Mouse (Mus musculus) megakaryocyte, embryonic 14.5 days (primary cell): ENCODE results near the gene Ccnc. TPM values are rescaled to one million over a fixed set of nuclear protein-coding genes. Genes with fewer than 3 reads are reported as not detected.

Source experiments
- H3K27me3 ChIP-seq: replicated peaks from 2 replicates; pipeline ENCODE3; 2012; ENCODE audit warnings: inconsistent platforms
- H3K36me3 ChIP-seq: replicated peaks from 2 replicates; pipeline ENCODE3; 2012; ENCODE audit warnings: low read length, inconsistent platforms, mixed read lengths
- H3K4me1 ChIP-seq: 2 replicates; pipeline ENCODE4 v1.6.1; 2012; ENCODE audit warnings: inconsistent platforms
- H3K4me3 ChIP-seq: replicated peaks from 2 replicates; pipeline ENCODE3; 2012; ENCODE audit warnings: moderate library complexity, mild to moderate bottlenecking, inconsistent platforms
- H3K9me3 ChIP-seq: 2 replicates; pipeline ENCODE4 v1.6.1; 2012; ENCODE audit warnings: inconsistent platforms
- FLI1 ChIP-seq: IDR thresholded peaks from 2 replicates; pipeline ENCODE4 v1.6.1; 2012; ENCODE audit warnings: low read length, inconsistent platforms, mixed read lengths
- GATA1 ChIP-seq: IDR thresholded peaks from 3 replicates; pipeline ENCODE4 v1.6.1; 2012; ENCODE audit warnings: mixed read lengths, low read length, inconsistent platforms, borderline replicate concordance
- polyA plus RNA-seq: library from polyadenylated mRNA; stranded (reverse); fragments of >175 nt; gene quantifications from 2 replicates; pipeline ENCODE4 v1.2.3, GENCODE M21; 2012; ENCODE audit warnings: low replicate concordance; ENCODE audit not compliant: insufficient read depth

Gene Ccnc
- polyA plus RNA-seq, 1 experiment = 1.8 TPM

GRCm38 (mm10) chr4:21686416-21686815 is 41.1 kb upstream of the Ccnc start:
- Histone ChIP-seq H3K4me1 (peaks cover 18% of the 10 kb centered on the region), H3K27me3 (peaks cover 95% of the 10 kb centered on the region), H3K4me3 (no peak overlapping the region), H3K36me3 (no peaks in the 10 kb centered on the region), H3K9me3 (peaks cover 8% of the 10 kb centered on the region; the same call in 1 of the 2 replicates)
- TF ChIP-seq FLI1 (no peak), GATA1 (no peak)

DNA sequence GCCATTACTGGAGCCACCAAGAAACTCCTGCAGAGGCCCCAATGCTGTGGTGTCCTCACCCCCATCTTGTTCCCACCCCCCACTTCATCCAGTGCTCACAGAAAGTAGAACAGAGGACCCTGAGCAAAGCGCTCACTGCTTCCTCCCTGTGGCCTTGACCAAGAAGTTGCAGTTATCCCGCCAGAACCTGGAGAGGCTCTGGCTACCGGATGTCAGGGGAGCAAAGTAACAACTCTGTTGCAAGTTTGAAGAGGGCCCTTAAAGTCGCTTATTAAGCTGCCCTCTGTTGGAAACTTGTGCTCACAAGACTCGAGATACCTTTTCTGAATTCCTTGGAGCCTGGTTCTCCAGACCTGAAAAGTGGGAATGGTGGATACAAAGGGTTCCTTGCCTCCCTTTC is 40.6 kb upstream of the Ccnc start:
- Histone ChIP-seq H3K4me3 (no peak overlapping the region), H3K36me3 (no peaks in the 10 kb centered on the region), H3K4me1 (peaks cover 18% of the 10 kb centered on the region), H3K9me3 (peaks cover 8% of the 10 kb centered on the region; the same call in 1 of the 2 replicates), H3K27me3 (peaks cover 98% of the 10 kb centered on the region)
- no peak for TF ChIP-seq GATA1

DNA sequence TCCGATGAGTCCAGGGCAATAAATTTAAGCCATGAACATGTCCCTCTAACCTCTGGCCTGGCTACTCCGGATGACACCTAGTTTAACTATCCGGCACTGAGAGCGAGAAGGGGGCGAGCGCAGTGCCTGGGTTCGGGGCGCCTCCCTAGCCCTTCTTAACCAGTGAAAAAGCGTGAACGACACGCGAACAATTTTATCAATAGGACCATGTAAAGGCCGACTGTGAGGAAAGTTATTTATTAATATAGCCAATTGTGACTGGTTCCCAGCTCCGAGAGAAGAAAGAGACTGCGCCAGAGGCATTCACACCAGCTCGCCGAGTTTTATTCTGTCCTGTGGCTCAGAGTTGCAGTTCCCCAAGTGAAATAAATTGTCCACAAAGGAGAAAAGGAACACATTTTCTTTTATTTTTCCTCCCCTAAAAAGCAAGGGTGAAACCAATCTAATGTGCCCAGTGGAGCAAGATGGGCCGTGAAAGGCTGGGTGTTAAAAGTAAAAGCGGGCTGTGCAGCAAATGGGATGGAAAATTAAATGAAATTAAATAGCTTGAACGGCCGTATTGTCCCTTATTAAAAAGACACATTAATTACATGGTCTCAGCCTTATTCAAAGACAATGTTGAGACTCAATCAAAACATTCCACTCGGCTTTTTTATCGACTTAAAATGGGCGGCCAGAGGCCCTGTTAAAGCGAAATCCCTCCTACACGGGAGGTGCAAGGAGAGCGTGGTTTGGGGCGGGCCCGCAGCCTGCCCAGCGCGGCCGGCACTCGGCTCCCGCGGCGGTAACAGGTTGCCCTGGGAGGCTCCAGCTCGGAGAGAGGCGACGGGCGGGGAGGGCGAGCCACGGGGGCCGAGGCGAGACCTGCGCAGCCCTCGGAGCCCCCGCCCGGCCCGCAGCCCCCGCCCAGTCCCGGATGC is 39.5 kb upstream of the Ccnc start:
- peak overlapping the region; percentile 86 for H3K4me3 ChIP-seq
- H3K9me3 ChIP-seq = peaks cover 8% of the 10 kb centered on the region; the same call in 1 of the 2 replicates
- H3K36me3 ChIP-seq = no peaks in the 10 kb centered on the region
- H3K27me3 ChIP-seq = peaks cover 94% of the 10 kb centered on the region
- H3K4me1 ChIP-seq = peaks cover 18% of the 10 kb centered on the region
- TF ChIP-seq GATA1 (no peak), FLI1 (no peak)

GRCm38 (mm10) chr4:21688703-21689200 is 38.7 kb upstream of the Ccnc start:
- no peaks in the 10 kb centered on the region for H3K36me3 ChIP-seq
- TF ChIP-seq GATA1 = no peak
- TF ChIP-seq FLI1 = no peak
- peak overlapping the region; percentile 86 for H3K4me3 ChIP-seq
- peaks cover 91% of the 10 kb centered on the region for H3K27me3 ChIP-seq
- peaks cover 18% of the 10 kb centered on the region for H3K4me1 ChIP-seq
- H3K9me3 ChIP-seq = peaks cover 8% of the 10 kb centered on the region; the same call in 1 of the 2 replicates

GRCm38 (mm10) chr4:21689492-21689941 is 38.0 kb upstream of the Ccnc start:
- H3K4me3 ChIP-seq = peak overlapping the region; percentile 28
- no peaks in the 10 kb centered on the region for H3K36me3 ChIP-seq
- H3K27me3 ChIP-seq = peaks cover 83% of the 10 kb centered on the region
- peaks cover 8% of the 10 kb centered on the region; the same call in 1 of the 2 replicates for H3K9me3 ChIP-seq
- peaks cover 18% of the 10 kb centered on the region for H3K4me1 ChIP-seq
- TF ChIP-seq GATA1 = no peak
- TF ChIP-seq FLI1 = no peak

DNA sequence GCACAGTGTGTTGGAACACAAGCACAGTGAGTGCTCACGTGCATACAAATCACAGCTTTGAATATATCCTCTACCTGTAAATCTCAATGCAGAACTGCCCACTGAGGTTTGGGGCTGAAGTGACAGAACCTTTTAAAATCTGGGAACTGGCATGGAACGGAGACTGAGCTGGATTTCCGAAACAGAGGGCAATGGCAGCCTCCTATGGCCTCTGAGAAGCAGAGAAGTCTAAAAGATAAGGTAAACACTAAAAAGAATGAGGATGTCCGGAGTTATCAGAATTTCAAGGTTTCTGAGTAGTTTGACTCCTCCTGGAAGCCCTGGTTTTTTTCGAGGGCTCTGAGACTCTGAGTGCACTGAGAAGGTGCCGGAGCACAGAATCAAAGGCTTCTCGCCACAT is 37.3 kb upstream of the Ccnc start:
- Histone ChIP-seq H3K9me3 (peaks cover 8% of the 10 kb centered on the region; the same call in 1 of the 2 replicates), H3K27me3 (peaks cover 76% of the 10 kb centered on the region), H3K4me1 (peaks cover 18% of the 10 kb centered on the region), H3K4me3 (no peak overlapping the region), H3K36me3 (no peaks in the 10 kb centered on the region)
- TF ChIP-seq FLI1 = no peak
- no peak for TF ChIP-seq GATA1

DNA sequence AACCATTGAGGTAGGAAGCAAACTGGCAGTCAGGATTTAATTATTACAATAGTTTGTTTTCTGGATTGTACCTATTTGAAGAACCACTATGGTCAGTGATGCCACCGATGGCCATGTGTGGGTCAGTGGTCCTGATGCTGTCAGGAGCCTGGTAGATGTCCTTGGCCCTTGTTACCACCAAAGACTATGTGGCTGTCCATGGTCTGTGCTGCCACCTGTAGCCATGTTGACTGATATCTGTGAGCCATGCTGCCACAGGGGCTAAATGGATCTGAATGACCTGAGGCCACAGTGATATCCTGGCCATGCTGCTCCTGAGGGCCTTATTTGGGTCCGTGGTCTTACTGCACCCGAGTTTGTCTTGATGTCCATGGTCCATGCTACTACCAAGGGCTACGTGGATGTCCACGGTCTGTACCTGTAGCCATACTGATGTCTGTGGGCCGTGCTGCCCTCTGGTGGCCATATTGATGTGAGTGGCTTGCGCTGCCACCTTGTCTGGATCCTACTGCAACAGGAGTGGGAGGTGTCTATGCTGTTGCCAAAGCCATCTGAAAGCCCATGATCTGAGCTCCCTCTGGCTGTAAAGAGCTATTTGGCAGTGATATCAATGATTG is 31.8 kb upstream of the Ccnc start:
- Histone ChIP-seq H3K9me3 (no peaks in the 10 kb centered on the region), H3K4me3 (no peak overlapping the region), H3K27me3 (peaks cover 29% of the 10 kb centered on the region), H3K4me1 (peaks cover 4% of the 10 kb centered on the region; the same call in 1 of the 2 replicates), H3K36me3 (no peaks in the 10 kb centered on the region)
- no peak for TF ChIP-seq FLI1
- TF ChIP-seq GATA1 = no peak

GRCm38 (mm10) chr4:21705046-21705445 is 22.5 kb upstream of the Ccnc start:
- peaks cover 4% of the 10 kb centered on the region for H3K27me3 ChIP-seq
- no peaks in the 10 kb centered on the region for H3K4me1 ChIP-seq
- H3K4me3 ChIP-seq = no peak overlapping the region
- TF ChIP-seq FLI1 = no peak
- no peak for TF ChIP-seq GATA1
- no peaks in the 10 kb centered on the region for H3K36me3 ChIP-seq
- H3K9me3 ChIP-seq = no peaks in the 10 kb centered on the region

DNA sequence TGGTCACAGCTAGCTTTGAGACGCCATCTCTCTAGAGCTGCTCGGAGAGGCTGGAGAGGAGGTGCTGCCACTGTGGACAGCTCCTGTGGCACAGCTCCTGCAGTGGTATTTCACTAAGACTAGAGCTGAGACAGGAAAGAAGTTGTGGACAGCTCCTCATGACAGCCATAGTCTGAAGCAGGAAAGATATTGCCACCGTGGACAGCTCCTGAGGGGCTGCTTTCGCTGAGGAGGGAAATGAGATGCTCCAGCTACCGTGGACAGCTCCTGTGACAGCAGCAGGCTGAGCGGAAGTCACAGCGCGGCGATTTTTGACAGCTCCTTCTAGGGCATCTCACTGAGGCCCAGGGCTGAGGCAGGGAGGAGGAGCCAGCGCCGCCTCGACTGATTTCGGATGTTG is 15.4 kb upstream of the Ccnc start:
- TF ChIP-seq FLI1 = peak; percentile 59; the same call in 1 of the 2 replicates
- no peak for TF ChIP-seq GATA1
- peaks cover 7% of the 10 kb centered on the region for H3K4me1 ChIP-seq
- H3K27me3 ChIP-seq = peaks cover 9% of the 10 kb centered on the region

GRCm38 (mm10) chr4:21722752-21723334 is 4.7 kb upstream of the Ccnc start:
- H3K27me3 ChIP-seq = peaks cover 8% of the 10 kb centered on the region
- H3K4me3 ChIP-seq = no peak overlapping the region
- no peaks in the 10 kb centered on the region; the same call in 1 of the 2 replicates for H3K4me1 ChIP-seq
- H3K36me3 ChIP-seq = no peaks in the 10 kb centered on the region
- H3K9me3 ChIP-seq = no peaks in the 10 kb centered on the region
- TF ChIP-seq GATA1 (no peak), FLI1 (no peak)

More for the DNA sequence above, 15.4 kb upstream of the Ccnc start:
- H3K9me3 ChIP-seq = no peaks in the 10 kb centered on the region
- H3K36me3 ChIP-seq = no peaks in the 10 kb centered on the region
- peak overlapping the region; percentile 43 for H3K4me3 ChIP-seq
